Mouse (Mus musculus): ENCODE data around the gene Mtif2. TPM values are rescaled to one million over a fixed set of nuclear protein-coding genes. Genes with fewer than 3 reads are reported as not detected.
"Not testable (repeated sequence)": the region's sequence is repeated elsewhere in the genome, so short reads cannot be mapped to it uniquely, and the experiment has no call there.

Gene Mtif2
- polyA plus RNA-seq, 1 experiment from 2014 or later: 32.8 TPM

DNA sequence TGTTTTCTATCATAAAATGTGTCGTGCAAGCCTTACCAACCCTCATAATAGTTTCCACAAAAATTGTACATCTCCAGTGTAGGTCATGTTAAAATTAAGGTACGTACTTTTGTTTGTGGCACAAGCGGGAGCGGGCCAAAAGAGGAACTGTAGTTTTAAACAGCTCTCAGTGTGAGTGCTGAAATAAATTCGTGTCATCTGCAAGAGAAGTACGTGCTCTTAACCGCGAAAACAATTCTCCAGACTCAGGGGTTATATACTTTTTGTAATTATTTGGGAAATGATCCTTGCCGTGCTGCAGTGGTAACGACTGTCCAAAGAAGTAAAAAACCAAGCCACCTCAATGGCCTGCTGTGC lies 11.9 kb upstream of the Mtif2 start:
- H3K36me3 ChIP-seq (replicated peaks; ENCODE audit: control insufficient read depth, insufficient read depth, low read depth, low read length): no peaks in the 10 kb centered on the region; the same call in 1 of the 2 replicates
- peak overlapping the region; percentile 79 for H3K9ac ChIP-seq (replicated peaks; ENCODE audit: low read length)
- H3K4me3 ChIP-seq (ENCODE audit: low read depth, low read length): peak overlapping the region; percentile 57
- ATAC-seq (replicated peaks; ENCODE audit: insufficient number of reproducible peaks, low FRiP score, low TSS enrichment, low read depth) (no peak), DNase-seq (ENCODE audit: low spot score) (no peak)
- no peaks in the 10 kb centered on the region for H3K9me3 ChIP-seq (replicated peaks; ENCODE audit: control insufficient read depth, low read length)
- no peaks in the 10 kb centered on the region for H3K4me1 ChIP-seq (ENCODE audit: control insufficient read depth, insufficient read depth, low read length)
- WGBS: 27% methylated on average over 10 of the region's 10 CpGs
- H3K27ac ChIP-seq (replicated peaks; ENCODE audit: low read depth, low read length): no peak overlapping the region
- no peaks in the 10 kb centered on the region for H3K27me3 ChIP-seq (ENCODE audit: control insufficient read depth, insufficient read depth, low read length)
- H3K4me2 ChIP-seq (ENCODE audit: low read depth, low read length): peak overlapping the region; percentile 50

DNA sequence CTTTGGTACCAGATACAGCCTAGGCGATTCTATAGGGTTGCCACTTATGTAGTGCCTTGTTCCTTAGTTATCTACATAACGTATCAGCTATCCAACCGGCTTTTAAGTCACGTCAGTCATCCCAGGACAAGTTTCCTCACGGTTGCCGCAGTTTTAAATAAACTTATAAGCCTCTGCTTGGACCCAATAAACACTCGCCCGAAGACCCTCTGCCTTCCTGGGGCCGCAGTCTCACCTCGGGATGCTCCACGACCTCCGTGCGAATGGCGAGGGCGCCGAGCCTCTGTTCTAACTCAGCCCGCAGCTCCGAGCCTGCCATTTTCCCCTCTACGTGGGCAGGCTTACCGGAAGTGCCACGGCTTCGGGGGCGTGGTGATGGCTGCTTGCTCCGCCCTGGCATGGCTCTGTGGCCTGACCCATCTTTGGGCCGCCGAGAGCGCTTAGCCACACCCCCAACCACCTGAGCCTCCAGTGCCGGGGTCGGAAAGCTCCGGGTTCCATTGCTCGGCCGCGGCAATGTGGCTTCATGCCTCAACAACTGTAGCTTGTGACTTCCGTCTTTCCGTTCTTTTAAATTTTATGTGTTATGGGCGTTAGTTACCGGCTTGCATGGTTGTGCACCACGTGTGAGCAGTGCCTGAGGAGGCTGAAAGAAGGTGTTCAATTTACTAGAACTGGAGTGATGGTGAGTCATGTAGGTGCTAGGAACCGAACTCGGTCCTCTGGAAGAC lies 11.4 kb upstream of the Mtif2 start, which contains the start of gene Prorsd1:
Prorsd1 (minus strand) TSS at position 352 of the 731 bp plus-strand sequence.
- no peaks in the 10 kb centered on the region for H3K27me3 ChIP-seq (ENCODE audit: control insufficient read depth, insufficient read depth, low read length)
- peak within 1 kb of the TSS; percentile 79 for H3K9ac ChIP-seq (replicated peaks; ENCODE audit: low read length)
- DNase-seq (ENCODE audit: low spot score): peak; percentile 95
- no peaks in the 10 kb centered on the region for H3K9me3 ChIP-seq (replicated peaks; ENCODE audit: control insufficient read depth, low read length)
- WGBS: 3% methylated on average over 40 of the region's 40 CpGs
- ATAC-seq (replicated peaks; ENCODE audit: insufficient number of reproducible peaks, low FRiP score, low TSS enrichment, low read depth): peak; percentile 100
- peak within 1 kb of the TSS; percentile 57 for H3K4me3 ChIP-seq (ENCODE audit: low read depth, low read length)
- no peaks in the 10 kb centered on the region; the same call in 1 of the 2 replicates for H3K36me3 ChIP-seq (replicated peaks; ENCODE audit: control insufficient read depth, insufficient read depth, low read depth, low read length)
- H3K4me1 ChIP-seq (ENCODE audit: control insufficient read depth, insufficient read depth, low read length): no peaks in the 10 kb centered on the region
- peak within 1 kb of the TSS; percentile 50 for H3K4me2 ChIP-seq (ENCODE audit: low read depth, low read length)
- no peak within 1 kb of the TSS for H3K27ac ChIP-seq (replicated peaks; ENCODE audit: low read depth, low read length)

DNA sequence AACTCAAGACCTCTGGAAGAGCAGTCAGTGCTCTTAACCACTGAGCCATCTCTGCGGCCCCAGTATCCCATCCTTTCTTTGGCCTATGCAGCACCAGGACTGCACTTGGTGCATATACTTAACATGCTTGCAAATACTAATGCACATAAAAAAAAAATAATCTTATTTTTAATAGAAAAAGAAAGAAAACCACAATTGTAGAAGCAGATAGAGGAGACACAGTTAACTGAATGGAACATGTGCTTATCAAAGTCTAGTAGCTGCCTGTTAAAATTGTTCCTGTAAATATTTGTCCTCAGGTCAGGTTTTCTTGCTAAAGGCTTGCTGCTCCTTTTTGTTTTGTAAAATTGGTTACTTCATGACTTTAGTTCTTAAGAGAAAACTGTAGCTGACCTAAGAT lies 12.0 kb downstream of the Mtif2 start:
- peaks cover 2% of the 10 kb centered on the region for H3K36me3 ChIP-seq (replicated peaks; ENCODE audit: control insufficient read depth, insufficient read depth, low read depth, low read length)
- ATAC-seq (replicated peaks; ENCODE audit: insufficient number of reproducible peaks, low FRiP score, low TSS enrichment, low read depth) (no peak), DNase-seq (ENCODE audit: low spot score) (no peak)
- no peak overlapping the region for H3K4me2 ChIP-seq (ENCODE audit: low read depth, low read length)
- WGBS: 91% methylated on average over 1 of the region's 1 CpGs
- H3K27ac ChIP-seq (replicated peaks; ENCODE audit: low read depth, low read length): no peak overlapping the region
- H3K9ac ChIP-seq (replicated peaks; ENCODE audit: low read length): no peak overlapping the region
- no peaks in the 10 kb centered on the region for H3K9me3 ChIP-seq (replicated peaks; ENCODE audit: control insufficient read depth, low read length)
- H3K4me1 ChIP-seq (ENCODE audit: control insufficient read depth, insufficient read depth, low read length): no peaks in the 10 kb centered on the region
- H3K4me3 ChIP-seq (ENCODE audit: low read depth, low read length): no peak overlapping the region
- H3K27me3 ChIP-seq (ENCODE audit: control insufficient read depth, insufficient read depth, low read length): no peaks in the 10 kb centered on the region

DNA sequence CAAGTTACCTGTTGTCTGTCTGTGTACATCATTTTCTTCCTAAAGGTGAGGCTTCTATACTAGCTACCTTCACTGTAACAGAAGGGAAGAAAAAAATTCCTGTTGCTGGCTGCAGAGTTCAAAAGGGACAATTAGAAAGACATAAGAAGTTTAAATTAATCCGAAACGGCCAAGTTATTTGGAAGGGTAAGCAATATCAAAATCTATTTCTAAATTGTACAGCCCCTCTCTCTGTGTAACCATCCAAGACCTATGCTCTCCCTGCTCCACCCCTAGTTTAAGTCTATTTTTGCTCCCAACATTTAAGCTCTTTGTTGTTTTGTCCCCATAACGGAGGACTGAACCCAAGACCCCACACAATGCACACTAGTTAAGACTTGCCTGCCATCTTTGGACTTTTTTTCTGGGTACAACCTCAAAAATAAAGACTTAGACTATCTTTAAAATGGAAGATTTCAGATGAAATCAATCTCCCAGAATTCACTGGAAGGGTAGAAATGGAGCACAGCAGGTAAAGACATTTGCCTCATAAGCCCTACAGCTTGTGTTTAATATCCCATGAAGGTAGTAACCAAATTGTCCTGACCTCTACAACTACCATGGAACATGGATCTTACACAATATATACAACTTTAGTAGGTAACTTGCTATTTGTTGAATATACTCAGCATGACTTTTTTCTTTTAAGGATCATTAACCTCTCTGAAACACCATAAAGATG lies 18.2 kb downstream of the Mtif2 start:
- DNase-seq (ENCODE audit: low spot score): no peak

DNA sequence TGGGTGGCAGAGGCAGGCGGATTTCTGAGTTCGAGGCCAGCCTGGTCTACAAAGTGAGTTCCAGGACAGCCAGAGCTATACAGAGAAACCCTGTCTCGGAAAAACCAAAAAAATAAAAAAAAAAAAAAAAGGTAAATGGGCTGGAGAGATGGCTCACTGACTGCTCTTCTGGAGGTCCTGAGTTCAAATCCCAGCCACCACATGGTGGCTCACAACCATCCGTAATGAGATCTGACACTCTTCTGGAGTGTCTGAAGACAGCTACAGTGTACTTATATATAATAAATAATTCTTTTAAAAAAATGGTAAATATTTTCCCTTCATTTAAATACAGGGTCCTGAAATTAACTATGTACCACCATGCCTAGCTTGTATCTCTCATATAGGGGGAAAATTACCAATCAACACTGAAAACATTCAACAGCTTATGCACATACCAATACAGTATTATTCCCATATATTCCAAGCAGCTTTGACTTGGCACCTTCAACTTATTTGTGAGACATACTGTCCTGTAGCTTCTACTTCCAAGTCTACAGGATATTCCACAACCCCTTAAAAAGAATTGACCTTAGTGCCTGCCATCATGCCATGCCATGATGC lies 19.0 kb downstream of the Mtif2 start:
- H3K4me3 ChIP-seq (ENCODE audit: low read depth, low read length); H3K36me3 ChIP-seq (replicated peaks; ENCODE audit: control insufficient read depth, insufficient read depth, low read depth, low read length); H3K27ac ChIP-seq (replicated peaks; ENCODE audit: low read depth, low read length); H3K4me2 ChIP-seq (ENCODE audit: low read depth, low read length); H3K9ac ChIP-seq (replicated peaks; ENCODE audit: low read length); ATAC-seq (replicated peaks; ENCODE audit: insufficient number of reproducible peaks, low FRiP score, low TSS enrichment, low read depth); DNase-seq (ENCODE audit: low spot score); H3K9me3 ChIP-seq (replicated peaks; ENCODE audit: control insufficient read depth, low read length); H3K27me3 ChIP-seq (ENCODE audit: control insufficient read depth, insufficient read depth, low read length); H3K4me1 ChIP-seq (ENCODE audit: control insufficient read depth, insufficient read depth, low read length): not testable (repeated sequence)
- 92% methylated on average over 4 of the region's 4 CpGs for WGBS

More for the DNA sequence above, 18.2 kb downstream of the Mtif2 start:
- Histone ChIP-seq H3K4me1 (ENCODE audit: control insufficient read depth, insufficient read depth, low read length) (no peaks in the 10 kb centered on the region; the same call in 1 of the 2 replicates), H3K4me2 (ENCODE audit: low read depth, low read length) (no peak overlapping the region), H3K27ac (replicated peaks; ENCODE audit: low read depth, low read length) (no peak overlapping the region), H3K4me3 (ENCODE audit: low read depth, low read length) (no peak overlapping the region), H3K9me3 (replicated peaks; ENCODE audit: control insufficient read depth, low read length) (no peaks in the 10 kb centered on the region), H3K9ac (replicated peaks; ENCODE audit: low read length) (no peak overlapping the region), H3K27me3 (ENCODE audit: control insufficient read depth, insufficient read depth, low read length) (no peaks in the 10 kb centered on the region), H3K36me3 (replicated peaks; ENCODE audit: control insufficient read depth, insufficient read depth, low read depth, low read length) (peaks cover 9% of the 10 kb centered on the region; the same call in 1 of the 2 replicates)
- ATAC-seq (replicated peaks; ENCODE audit: insufficient number of reproducible peaks, low FRiP score, low TSS enrichment, low read depth): no peak
- 85% methylated on average over 3 of the region's 3 CpGs for WGBS

DNA sequence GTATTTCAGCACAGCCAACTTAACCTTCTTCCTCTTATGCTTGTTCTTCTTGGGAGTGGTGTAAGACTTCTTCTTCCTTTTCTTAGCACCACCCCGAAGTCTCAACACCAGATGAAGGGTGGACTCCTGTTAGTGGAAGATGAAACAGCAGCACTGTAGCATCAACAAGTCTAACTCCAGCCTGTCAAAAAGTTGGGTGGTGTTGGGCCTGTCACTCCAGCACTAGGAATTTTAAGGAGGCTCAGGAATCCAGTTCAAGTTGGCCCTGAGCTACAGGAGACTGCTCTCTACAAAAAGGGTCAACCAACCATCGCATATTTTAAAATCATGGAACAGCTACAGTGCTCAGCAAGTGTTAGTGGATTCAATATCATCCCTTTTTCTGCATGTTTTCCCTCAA lies 20.1 kb downstream of the Mtif2 start:
- not testable (repeated sequence) for H3K27me3 ChIP-seq (ENCODE audit: control insufficient read depth, insufficient read depth, low read length); ATAC-seq (replicated peaks; ENCODE audit: insufficient number of reproducible peaks, low FRiP score, low TSS enrichment, low read depth); H3K4me1 ChIP-seq (ENCODE audit: control insufficient read depth, insufficient read depth, low read length); H3K9me3 ChIP-seq (replicated peaks; ENCODE audit: control insufficient read depth, low read length); DNase-seq (ENCODE audit: low spot score); H3K36me3 ChIP-seq (replicated peaks; ENCODE audit: control insufficient read depth, insufficient read depth, low read depth, low read length); H3K4me2 ChIP-seq (ENCODE audit: low read depth, low read length)
- Histone ChIP-seq H3K9ac (replicated peaks; ENCODE audit: low read length) (peak overlapping the region; percentile 91; the same call in 1 of the 2 replicates), H3K27ac (replicated peaks; ENCODE audit: low read depth, low read length) (0 out of 2 replicates have a peak overlapping the region, but pooled peaks have one; percentile 20), H3K4me3 (ENCODE audit: low read depth, low read length) (peak overlapping the region; percentile 76)
- WGBS: 95% methylated on average over 2 of the region's 2 CpGs

DNA sequence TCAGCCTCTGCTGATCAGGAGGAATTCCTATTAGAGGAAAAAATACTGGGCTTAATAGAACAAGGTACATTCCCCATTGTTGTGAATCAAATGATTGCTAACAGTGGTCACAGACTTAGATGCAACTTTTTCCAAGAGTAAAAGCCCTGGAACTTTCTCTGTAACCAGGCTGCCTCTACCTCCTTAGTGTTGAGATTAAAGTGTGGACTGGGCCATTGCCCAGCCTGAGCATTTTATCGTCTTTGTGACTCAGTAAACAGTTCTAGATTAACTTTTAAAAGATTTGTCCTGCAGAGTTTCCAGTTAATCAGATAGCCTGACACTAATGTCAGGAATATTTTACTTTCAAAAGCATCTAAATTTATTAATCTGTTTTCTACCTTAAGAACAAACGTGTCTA lies 20.6 kb downstream of the Mtif2 start:
- Histone ChIP-seq H3K36me3 (replicated peaks; ENCODE audit: control insufficient read depth, insufficient read depth, low read depth, low read length) (peaks cover 9% of the 10 kb centered on the region; the same call in 1 of the 2 replicates), H3K4me2 (ENCODE audit: low read depth, low read length) (peak overlapping the region; percentile 58), H3K4me1 (ENCODE audit: control insufficient read depth, insufficient read depth, low read length) (no peaks in the 10 kb centered on the region; the same call in 1 of the 2 replicates), H3K27ac (replicated peaks; ENCODE audit: low read depth, low read length) (no peak overlapping the region), H3K27me3 (ENCODE audit: control insufficient read depth, insufficient read depth, low read length) (no peaks in the 10 kb centered on the region), H3K4me3 (ENCODE audit: low read depth, low read length) (peak overlapping the region; percentile 76), H3K9me3 (replicated peaks; ENCODE audit: control insufficient read depth, low read length) (no peaks in the 10 kb centered on the region), H3K9ac (replicated peaks; ENCODE audit: low read length) (peak overlapping the region; percentile 91)
- 27% methylated on average over 2 of the region's 2 CpGs for WGBS
- no peak for ATAC-seq (replicated peaks; ENCODE audit: insufficient number of reproducible peaks, low FRiP score, low TSS enrichment, low read depth)
- DNase-seq (ENCODE audit: low spot score): no peak

All from embryonic facial prominence, embryonic 11.5 days (tissue).